Mouse (Mus musculus) MEL (cell line): ENCODE data around the gene Bpifc. TPM values are rescaled to one million over a fixed set of nuclear protein-coding genes. Genes with fewer than 3 reads are reported as not detected.

Experiments used
- ETS1 ChIP-seq: IDR thresholded peaks from 2 replicates; pipeline ENCODE4 v1.6.1; 2012; ENCODE audit warnings: low read depth, mild to moderate bottlenecking, inconsistent platforms, low read length, improper control_type of control experiment, moderate library complexity
- MYC ChIP-seq: IDR thresholded peaks from 2 replicates; pipeline ENCODE4 v1.6.1; 2011; ENCODE audit warnings: low read depth, mild to moderate bottlenecking, low read length, improper control_type of control experiment, moderate library complexity
- NELFE ChIP-seq: IDR thresholded peaks from 2 replicates; pipeline ENCODE4 v1.6.1; 2011; ENCODE audit warnings: low read depth, low read length, improper control_type of control experiment
- TAL1 ChIP-seq: IDR thresholded peaks from 2 replicates; pipeline ENCODE4 v1.6.1; 2012; ENCODE audit warnings: mild to moderate bottlenecking, inconsistent platforms, low read length, moderate library complexity, mixed read lengths
- polyA plus RNA-seq, 2 experiments: library from polyadenylated mRNA; stranded (reverse) in 1 of 2; unstranded in 1 of 2; fragments of >175 nt in 1 of 2; fragments of >200 nt in 1 of 2; gene quantifications; 2 replicates each; pipeline versions ENCODE4 v1.2.1 to v1.2.4; 2012; ENCODE audit warnings: low replicate concordance in 2 of 2, low read depth in 1 of 2; ENCODE audit not compliant: insufficient read length in 2 of 2, insufficient read depth in 1 of 2, missing spikeins in 1 of 2
- total RNA-seq: library from RNA; depleted of rRNA; stranded (reverse); fragments of 300-350 nt; gene quantifications from 2 replicates; pipeline ENCODE4 v1.2.3, GENCODE M21; 2012; rRNA removed

Gene Bpifc
- total and polyA plus RNA-seq, 3 experiments = 0.03 TPM; not detected in 2

GRCm38 (mm10) chr10:85916498-85917309 is 95.0 kb downstream of the Bpifc start, which contains the start of gene Prdm4 (continued):
- peak; percentile 76 for TF ChIP-seq ETS1
- TF ChIP-seq NELFE = peak; percentile 80
- peak; percentile 98 for TF ChIP-seq MYC
- TF ChIP-seq TAL1 = no peak

Other genes with a start within 250 kb of the Bpifc start
- 70.2 and 81.5 TPM in 2 replicates for gene Pwp1, start 182.4 kb downstream of the Bpifc start, total RNA-seq
- 10 to 100 TPM; 75.8 to 94.4 TPM for gene Pwp1, start 182.4 kb downstream of the Bpifc start, polyA plus RNA-seq
- 24.8 and 26.2 TPM in 2 replicates for gene Prdm4, start 94.8 kb downstream of the Bpifc start, total RNA-seq
- 10 to 100 TPM; 38.5 to 43.4 TPM for gene Prdm4, start 94.8 kb downstream of the Bpifc start, polyA plus RNA-seq
- gene Ascl4, start 84.2 kb downstream of the Bpifc start, total RNA-seq = not detected in 2 replicates
- gene Ascl4, start 84.2 kb downstream of the Bpifc start, polyA plus RNA-seq = not detected
- 203 and 215 TPM in 2 replicates for gene Rtcb, start 54.1 kb downstream of the Bpifc start, total RNA-seq
- gene Rtcb, start 54.1 kb downstream of the Bpifc start, polyA plus RNA-seq = 100 to 1,000 TPM; 110 to 197 TPM
- gene Fbxo7, start 10.1 kb upstream of the Bpifc start, total RNA-seq = 23.2 and 24.5 TPM in 2 replicates
- 100 to 1,000 TPM in 1 of 2 experiments, 10 to 100 TPM in 1; 34.8 to 131 TPM for gene Fbxo7, start 10.1 kb upstream of the Bpifc start, polyA plus RNA-seq